Mouse (Mus musculus): Measurements from ENCODE around the gene Hs1bp3. TPM values are rescaled to one million over a fixed set of nuclear protein-coding genes. Genes with fewer than 3 reads are reported as not detected.

The Hs1bp3 gene
- polyA plus RNA-seq, 1 experiment from 2014 or later: 4.8 TPM

DNA sequence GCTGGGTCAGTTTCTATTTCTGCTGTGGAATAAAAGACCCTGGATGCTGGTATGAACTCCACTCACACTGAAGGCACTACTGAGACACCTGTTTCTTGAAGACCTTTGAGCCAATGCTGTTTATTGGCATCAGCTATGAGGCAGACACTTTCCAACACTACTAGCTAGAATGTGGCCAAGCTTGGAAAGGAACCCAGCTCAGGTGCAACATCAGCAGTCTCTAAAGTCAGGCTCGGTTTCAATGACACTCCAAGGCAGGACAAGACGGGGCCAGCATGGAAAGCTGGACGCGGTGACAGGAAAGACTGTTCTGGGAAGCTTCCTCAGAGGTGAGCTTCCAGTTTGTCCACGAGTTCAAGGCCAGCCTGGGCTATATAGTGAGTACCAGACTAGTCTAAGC is 80.0 kb downstream of the Hs1bp3 start:
- no peak for DNase-seq (ENCODE audit: low spot score)

Other genes with a start within 250 kb of the Hs1bp3 start
- gene Ldah, start 105.3 kb upstream of the Hs1bp3 start, polyA plus RNA-seq (2015; fragmentation: Nextera tagmentation; extraction: Ambion mirVana): 48.1 and 53.7 TPM in 2 replicates
- gene Gdf7, start 11.5 kb upstream of the Hs1bp3 start, polyA plus RNA-seq (2015; fragmentation: Nextera tagmentation; extraction: Ambion mirVana): 0.09 TPM in 1 of 2 replicates, not detected in the other
- gene Rhob, start 186.6 kb downstream of the Hs1bp3 start, polyA plus RNA-seq (2015; fragmentation: Nextera tagmentation; extraction: Ambion mirVana): 16.6 and 18.4 TPM in 2 replicates